Mouse (Mus musculus): ENCODE measurements around the gene Nkain2. TPM values are rescaled to one million over a fixed set of nuclear protein-coding genes. Genes with fewer than 3 reads are reported as not detected.
"Not testable (repeated sequence)": the region's sequence is repeated elsewhere in the genome, so short reads cannot be mapped to it uniquely, and the experiment has no call there.

The Nkain2 gene
- total RNA-seq, 2 experiments from 2014 or later: not detected

DNA sequence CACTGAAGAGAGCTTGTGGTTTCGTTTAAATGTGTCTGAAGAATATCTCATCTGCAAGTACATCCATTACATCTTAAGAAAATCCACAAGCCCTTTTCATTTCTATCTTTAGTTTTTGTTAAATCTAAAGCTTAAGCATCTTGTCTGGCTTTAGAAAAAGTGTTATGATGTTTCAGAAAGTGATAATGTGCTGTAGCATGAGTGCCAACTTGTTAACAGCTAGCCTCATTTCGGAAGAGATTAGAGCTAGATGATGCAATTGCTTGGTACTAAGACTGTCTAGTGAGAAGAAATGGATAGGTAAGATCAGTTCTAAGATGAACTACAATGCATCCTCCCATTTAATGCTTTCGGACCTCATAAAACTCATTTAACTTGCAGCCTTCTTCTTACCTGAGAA is 707.3 kb downstream of the Nkain2 start:
- ATAC-seq (replicated peaks; ENCODE audit: poor library complexity, severe bottlenecking): no peak

GRCm38 (mm10) chr10:32091354-32091753 is 798.9 kb downstream of the Nkain2 start:
- no peak for ATAC-seq (replicated peaks; ENCODE audit: poor library complexity, severe bottlenecking)

GRCm38 (mm10) chr10:32060396-32060795 is 829.9 kb downstream of the Nkain2 start:
- ATAC-seq (replicated peaks; ENCODE audit: poor library complexity, severe bottlenecking): no peak

- ATAC-seq (replicated peaks; ENCODE audit: poor library complexity, severe bottlenecking): no peak
These were observed 832.0 kb downstream of the Nkain2 start for GRCm38 (mm10) chr10:32058251-32058650.

DNA sequence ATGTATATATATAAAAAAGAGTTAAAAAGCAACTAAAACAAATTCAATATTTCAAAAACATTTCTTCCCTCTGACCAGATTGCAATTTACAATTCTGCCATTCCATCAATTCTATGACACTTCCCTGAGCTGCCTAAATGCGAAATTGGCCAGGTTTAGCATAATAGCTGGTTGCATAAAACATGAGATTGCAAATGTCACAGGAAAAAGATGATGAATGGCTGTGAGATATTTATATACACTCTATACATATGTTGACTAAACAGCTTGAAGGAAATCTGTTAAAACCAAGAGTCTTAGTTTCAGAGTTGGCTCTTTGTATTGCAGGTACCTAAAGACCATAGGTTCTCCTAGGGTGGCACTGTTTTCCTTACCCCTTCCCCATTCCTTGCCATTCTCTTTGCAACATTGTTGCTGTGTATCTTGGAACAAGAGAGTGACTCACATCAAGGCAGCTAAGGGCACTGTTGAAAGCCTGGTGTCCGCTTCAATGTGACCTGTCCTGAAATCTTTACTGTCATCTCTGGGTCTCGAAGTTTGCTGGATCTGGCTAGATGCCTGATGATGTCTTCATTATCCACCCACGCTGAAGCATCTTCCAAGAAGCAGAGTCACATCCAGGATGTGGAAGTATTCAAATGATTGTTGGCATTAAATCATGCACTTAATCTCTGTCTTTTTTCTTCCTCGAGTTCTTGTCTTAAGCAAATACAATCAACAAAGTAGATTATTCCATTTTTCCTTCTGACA is 837.5 kb downstream of the Nkain2 start:
- ATAC-seq (replicated peaks; ENCODE audit: poor library complexity, severe bottlenecking): no peak

GRCm38 (mm10) chr10:32052045-32052444 is 838.2 kb downstream of the Nkain2 start:
- no peak for ATAC-seq (replicated peaks; ENCODE audit: poor library complexity, severe bottlenecking)

DNA sequence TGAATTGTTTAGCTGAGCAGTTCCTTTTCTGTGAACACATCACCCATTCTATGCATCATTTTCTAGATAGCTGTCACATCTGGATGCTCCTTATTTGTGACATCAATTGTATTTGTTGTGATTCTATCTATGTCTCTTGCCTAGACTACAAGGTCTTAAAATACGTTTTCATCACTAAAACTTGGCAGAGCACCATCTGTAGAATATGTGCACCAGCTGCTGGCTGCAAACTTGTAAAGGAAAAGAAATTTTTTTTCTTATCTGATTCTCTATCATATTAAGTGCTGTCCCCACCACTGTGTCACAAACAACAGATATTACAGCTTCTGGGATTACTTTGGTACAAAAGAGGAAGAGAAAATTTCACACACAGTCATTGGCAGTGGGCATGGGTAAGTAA is 860.3 kb downstream of the Nkain2 start:
- no peak for ATAC-seq (replicated peaks; ENCODE audit: poor library complexity, severe bottlenecking)

GRCm38 (mm10) chr10:32018385-32018784 is 871.9 kb downstream of the Nkain2 start:
- no peak for ATAC-seq (replicated peaks; ENCODE audit: poor library complexity, severe bottlenecking)

GRCm38 (mm10) chr10:32001216-32001753 is 889.0 kb downstream of the Nkain2 start:
- no peak for ATAC-seq (replicated peaks; ENCODE audit: poor library complexity, severe bottlenecking)

DNA sequence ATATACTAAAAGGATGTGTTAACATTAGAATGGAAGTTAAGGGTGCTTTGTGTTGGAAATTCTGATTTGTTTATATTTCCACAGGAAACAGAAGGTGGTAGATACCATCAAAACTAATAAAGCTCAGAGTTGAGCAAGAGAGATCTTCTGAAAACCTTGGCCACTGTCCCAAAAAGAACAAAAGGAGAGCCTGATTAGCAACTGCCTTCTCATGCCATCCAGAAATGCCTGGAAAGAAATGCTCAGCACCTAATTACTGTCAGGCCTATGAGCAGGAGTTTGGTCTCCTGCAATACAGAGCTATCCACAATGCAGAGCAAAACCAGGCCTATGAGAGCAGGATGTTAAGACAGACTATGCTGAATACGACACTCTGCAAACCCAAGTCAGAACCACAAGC is 897.1 kb downstream of the Nkain2 start:
- no peak for ATAC-seq (replicated peaks; ENCODE audit: poor library complexity, severe bottlenecking)

- ATAC-seq (replicated peaks; ENCODE audit: poor library complexity, severe bottlenecking): no peak
These were observed 911.9 kb downstream of the Nkain2 start for GRCm38 (mm10) chr10:31978387-31978786.

DNA sequence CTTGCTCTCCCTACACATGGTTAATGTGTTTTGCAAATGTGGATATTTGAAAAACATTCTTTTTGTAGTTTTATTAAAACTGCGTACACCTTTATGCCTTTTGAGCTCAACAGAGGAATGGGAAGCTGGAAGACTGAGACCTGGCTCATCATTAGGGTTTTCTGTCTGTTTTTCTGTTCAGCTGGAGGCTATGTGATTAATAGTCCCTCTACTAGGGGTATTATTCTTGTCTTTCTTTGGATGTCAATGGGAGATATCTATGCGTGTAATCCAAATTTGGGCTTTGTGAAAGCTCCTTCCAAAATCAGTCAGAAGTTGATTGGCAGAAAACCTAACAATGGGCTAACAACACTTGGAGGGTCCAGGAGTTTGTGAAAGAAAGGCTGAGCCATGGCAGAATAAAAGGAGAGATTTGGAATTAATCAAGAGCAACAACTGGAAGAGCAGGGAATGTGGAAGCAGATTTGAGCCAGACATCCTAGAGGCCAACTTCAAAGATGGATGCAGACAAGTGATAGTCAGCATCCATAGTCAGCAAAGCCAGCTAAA is 943.0 kb downstream of the Nkain2 start:
- ATAC-seq (replicated peaks; ENCODE audit: poor library complexity, severe bottlenecking): no peak

DNA sequence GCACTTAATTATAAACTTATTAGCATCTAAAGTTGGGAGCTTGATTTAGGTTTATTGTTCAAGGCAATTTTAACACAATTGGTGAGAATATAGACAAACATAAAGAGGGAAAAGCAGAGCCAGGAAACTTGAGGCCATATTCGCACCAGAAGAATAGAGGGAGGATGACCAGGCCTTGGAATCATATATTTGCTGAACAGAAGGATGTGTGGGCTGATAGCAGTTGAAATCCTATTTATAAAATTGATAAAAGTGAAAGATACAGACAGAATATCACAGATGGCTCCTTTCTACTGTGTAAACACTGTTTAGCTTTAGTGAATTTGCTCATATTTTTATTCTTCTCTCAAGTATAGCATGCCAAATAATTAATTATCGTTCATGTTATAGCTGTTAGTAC is 958.3 kb downstream of the Nkain2 start:
- no peak for ATAC-seq (replicated peaks; ENCODE audit: poor library complexity, severe bottlenecking)

GRCm38 (mm10) chr10:31927657-31928056 is 962.6 kb downstream of the Nkain2 start:
- ATAC-seq (replicated peaks; ENCODE audit: poor library complexity, severe bottlenecking): no peak

GRCm38 (mm10) chr10:31920901-31921300 is 969.4 kb downstream of the Nkain2 start:
- not testable (repeated sequence) for ATAC-seq (replicated peaks; ENCODE audit: poor library complexity, severe bottlenecking)

GRCm38 (mm10) chr10:31907488-31907887 is 982.8 kb downstream of the Nkain2 start:
- ATAC-seq (replicated peaks; ENCODE audit: poor library complexity, severe bottlenecking): no peak

DNA sequence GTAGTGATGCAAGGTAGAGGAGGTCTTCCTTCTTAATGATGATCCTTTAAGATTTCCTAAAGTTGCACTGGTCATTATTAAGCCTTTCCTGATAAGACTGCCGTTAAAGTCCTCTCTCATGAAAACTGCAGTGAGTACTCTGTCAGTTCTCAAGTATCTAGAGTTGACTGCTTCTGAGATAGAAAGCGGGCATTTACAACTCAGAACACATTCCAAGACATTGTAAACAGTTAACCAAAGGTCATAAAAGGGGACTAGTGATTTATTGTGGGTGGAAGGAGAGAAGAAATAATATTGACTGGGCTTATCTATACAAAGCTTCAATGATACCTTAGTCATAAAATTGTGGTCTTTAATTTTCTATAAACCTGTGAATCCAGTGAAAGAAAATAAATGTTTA is 990.8 kb downstream of the Nkain2 start:
- no peak for ATAC-seq (replicated peaks; ENCODE audit: poor library complexity, severe bottlenecking)

GRCm38 (mm10) chr10:31873323-31873895 is 1016.9 kb downstream of the Nkain2 start:
- ATAC-seq (replicated peaks; ENCODE audit: poor library complexity, severe bottlenecking): no peak

DNA sequence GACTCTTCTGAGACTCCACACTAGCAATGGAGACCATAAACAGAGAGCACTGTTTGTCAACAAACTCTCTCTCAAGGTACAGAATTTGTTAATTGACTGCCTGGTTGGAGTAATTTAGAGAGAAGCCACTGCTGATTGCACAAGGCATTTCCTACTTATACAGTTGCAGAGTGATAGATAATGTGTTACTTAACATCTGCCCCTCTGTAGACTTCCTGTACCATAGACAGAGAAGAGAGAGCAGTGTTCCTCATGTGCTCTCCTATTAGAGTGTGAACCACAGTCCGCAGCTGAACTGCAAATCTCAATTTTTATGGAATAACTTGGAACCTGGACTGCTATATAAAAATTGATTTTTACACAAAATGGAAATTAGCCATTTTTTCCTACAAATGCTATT is 1022.0 kb downstream of the Nkain2 start:
- no peak for ATAC-seq (replicated peaks; ENCODE audit: poor library complexity, severe bottlenecking)

DNA sequence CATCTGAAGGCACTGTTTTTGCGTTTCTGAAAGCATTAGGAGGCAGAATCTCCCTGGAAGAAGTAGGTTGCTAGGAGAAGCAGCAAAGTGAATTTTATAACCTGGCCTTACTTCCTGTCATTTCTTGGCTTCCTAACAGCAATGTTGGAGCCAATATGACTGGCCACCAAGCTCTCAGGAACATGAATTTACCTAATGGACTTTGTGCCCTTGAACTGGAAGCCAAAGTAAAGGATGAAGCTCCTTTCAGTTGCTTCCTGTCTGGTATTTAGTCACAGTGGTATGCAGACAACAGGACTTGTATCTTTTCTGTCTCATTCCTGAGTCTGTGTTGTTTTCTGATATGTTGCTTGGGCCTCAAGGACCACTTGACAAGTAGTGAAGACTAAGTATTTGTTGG is 1063.2 kb downstream of the Nkain2 start:
- ATAC-seq (replicated peaks; ENCODE audit: poor library complexity, severe bottlenecking): no peak

GRCm38 (mm10) chr10:31812543-31812942 is 1077.7 kb downstream of the Nkain2 start:
- ATAC-seq (replicated peaks; ENCODE audit: poor library complexity, severe bottlenecking): no peak
